Mouse (Mus musculus) heart, postnatal 14 days (tissue): ENCODE data around the gene Pltp. TPM values are rescaled to one million over a fixed set of nuclear protein-coding genes. Genes with fewer than 3 reads are reported as not detected.

Source experiments
- total RNA-seq, 2 experiments: library from RNA; stranded (reverse); gene quantifications; 2 replicates each; pipeline ENCODE4 v1.2.3; 2021

Gene Pltp
- total RNA-seq, 2 experiments from 2014 or later = 43.7 to 58.5 TPM

Other genes starting within 250 kb of the Pltp start
- not detected for gene Wfdc6b, start 244.2 kb downstream of the Pltp start, total RNA-seq
- not detected for gene Wfdc8, start 244.1 kb downstream of the Pltp start, total RNA-seq
- gene Wfdc16, start 218.9 kb downstream of the Pltp start, total RNA-seq = not detected
- not detected for gene Wfdc10, start 201.7 kb downstream of the Pltp start, total RNA-seq
- gene Wfdc9, start 201.1 kb downstream of the Pltp start, total RNA-seq = not detected
- not detected for gene Wfdc11, start 183.6 kb downstream of the Pltp start, total RNA-seq
- gene Wfdc13, start 172.6 kb downstream of the Pltp start, total RNA-seq = not detected
- gene Spint4, start 159.2 kb downstream of the Pltp start, total RNA-seq = not detected
- gene Spint5, start 142.4 kb downstream of the Pltp start, total RNA-seq = not detected
- under 1 TPM; 0.22 to 0.33 TPM for gene Wfdc3, start 111.8 kb downstream of the Pltp start, total RNA-seq
- 10 to 100 TPM; 29.4 to 30.2 TPM for gene Dnttip1, start 111.7 kb downstream of the Pltp start, total RNA-seq
- gene Ube2c, start 87.8 kb downstream of the Pltp start, total RNA-seq = 10 to 100 TPM; 10.8 to 19.5 TPM
- gene Tnnc2, start 77.7 kb downstream of the Pltp start, total RNA-seq = not detected
- gene Snx21, start 71.9 kb downstream of the Pltp start, total RNA-seq = 10 to 100 TPM; 20.8 to 23.0 TPM
- 10 to 100 TPM; 11.2 to 11.3 TPM for gene Acot8, start 52.8 kb downstream of the Pltp start, total RNA-seq
- gene Zswim3, start 52.6 kb downstream of the Pltp start, total RNA-seq = 1 to 10 TPM; 2.4 to 2.6 TPM
- gene Zswim1, start 35.0 kb downstream of the Pltp start, total RNA-seq = 1 to 10 TPM; 3.7 to 5.0 TPM
- gene Spata25, start 29.2 kb downstream of the Pltp start, total RNA-seq = 1 to 10 TPM in 1 of 2 experiments, under 1 TPM in 1; 0.86 to 1.0 TPM
- 100 to 1,000 TPM in 1 of 2 experiments, 10 to 100 TPM in 1; 97.7 to 103 TPM for gene Ctsa, start 24.8 kb downstream of the Pltp start, total RNA-seq
- 10 to 100 TPM; 34.6 to 34.7 TPM for gene Neurl2, start 24.3 kb downstream of the Pltp start, total RNA-seq
- gene Pcif1, start 21.6 kb upstream of the Pltp start, total RNA-seq = 10 to 100 TPM; 33.0 to 33.6 TPM
- gene Zfp335, start 54.0 kb upstream of the Pltp start, total RNA-seq = 10 to 100 TPM; 10.7 to 10.8 TPM
- gene Mmp9, start 83.1 kb upstream of the Pltp start, total RNA-seq = under 1 TPM; 0.43 to 0.63 TPM
- gene Slc12a5, start 103.1 kb upstream of the Pltp start, total RNA-seq = under 1 TPM; 0.73 to 0.91 TPM
- gene Ncoa5, start 177.2 kb upstream of the Pltp start, total RNA-seq = 10 to 100 TPM; 19.7 to 22.8 TPM
- gene Cd40, start 197.9 kb upstream of the Pltp start, total RNA-seq = 1 to 10 TPM; 2.4 to 3.0 TPM
- not detected for gene 1700025C18Rik, start 233.0 kb upstream of the Pltp start, total RNA-seq